Mouse (Mus musculus): ENCODE measurements at regions not wholly inside any gene's neighbourhood (a gene's known extent, or its start where the extent isn't known, plus 50 kb on each side); places are given as distances from the start of the nearest gene placed in this dataset.

- no peak for DNase-seq (ENCODE audit: low read depth, low spot score)
Measured at GRCm38 (mm10) chr17:7633382-7634290, 193.5 kb downstream of the Fndc1 start.

- DNase-seq (ENCODE audit: low read depth, low spot score) = no peak
Measured at GRCm38 (mm10) chr17:7625746-7626145, 201.4 kb downstream of the Fndc1 start.

GRCm38 (mm10) chr17:7623392-7623791 is 203.7 kb downstream of the Fndc1 start:
- DNase-seq (ENCODE audit: low read depth, low spot score) = no peak

- no peak for DNase-seq (ENCODE audit: low read depth, low spot score)
Measured at GRCm38 (mm10) chr17:7621262-7621661, 205.8 kb downstream of the Fndc1 start.

GRCm38 (mm10) chr17:7620166-7620565 is 206.9 kb downstream of the Fndc1 start:
- no peak for DNase-seq (ENCODE audit: low read depth, low spot score)

- DNase-seq (ENCODE audit: low read depth, low spot score) = no peak
Measured at GRCm38 (mm10) chr17:7619641-7620040, 207.5 kb downstream of the Fndc1 start.

GRCm38 (mm10) chr17:7608046-7608445 is 219.1 kb downstream of the Fndc1 start:
- DNase-seq (ENCODE audit: low read depth, low spot score) = no peak

GRCm38 (mm10) chr17:7607431-7607830 is 219.7 kb downstream of the Fndc1 start:
- no peak for DNase-seq (ENCODE audit: low read depth, low spot score)

GRCm38 (mm10) chr17:7604813-7605504 is 219.7 kb upstream of the Unc93a2 start:
- no peak for DNase-seq (ENCODE audit: low read depth, low spot score)

GRCm38 (mm10) chr17:7604096-7604495 is 218.8 kb upstream of the Unc93a2 start:
- DNase-seq (ENCODE audit: low read depth, low spot score) = no peak

- no peak for DNase-seq (ENCODE audit: low read depth, low spot score)
Measured at GRCm38 (mm10) chr17:7600555-7600954, 215.3 kb upstream of the Unc93a2 start.

- no peak for DNase-seq (ENCODE audit: low read depth, low spot score)
Measured at GRCm38 (mm10) chr17:7597481-7597880, 212.2 kb upstream of the Unc93a2 start.

GRCm38 (mm10) chr17:7594801-7595200 is 209.5 kb upstream of the Unc93a2 start:
- DNase-seq (ENCODE audit: low read depth, low spot score) = no peak

GRCm38 (mm10) chr17:7592491-7592890 is 207.2 kb upstream of the Unc93a2 start:
- DNase-seq (ENCODE audit: low read depth, low spot score) = no peak

GRCm38 (mm10) chr17:7582866-7583398 is 197.7 kb upstream of the Unc93a2 start:
- peak; percentile 5 for DNase-seq (ENCODE audit: low read depth, low spot score)

- no peak for DNase-seq (ENCODE audit: low read depth, low spot score)
Measured at GRCm38 (mm10) chr17:7579031-7579430, 193.8 kb upstream of the Unc93a2 start.

GRCm38 (mm10) chr17:7578003-7578402 is 192.7 kb upstream of the Unc93a2 start:
- DNase-seq (ENCODE audit: low read depth, low spot score) = no peak

GRCm38 (mm10) chr17:7577227-7577626 is 192.0 kb upstream of the Unc93a2 start:
- DNase-seq (ENCODE audit: low read depth, low spot score) = no peak

- DNase-seq (ENCODE audit: low read depth, low spot score) = no peak
Measured at GRCm38 (mm10) chr17:7571481-7571880, 186.2 kb upstream of the Unc93a2 start.

GRCm38 (mm10) chr17:7568482-7568881 is 183.2 kb upstream of the Unc93a2 start:
- no peak for DNase-seq (ENCODE audit: low read depth, low spot score)

GRCm38 (mm10) chr17:7565771-7566170 is 180.5 kb upstream of the Unc93a2 start:
- no peak for DNase-seq (ENCODE audit: low read depth, low spot score)

- DNase-seq (ENCODE audit: low read depth, low spot score) = no peak
Measured at GRCm38 (mm10) chr17:7562940-7563339, 177.7 kb upstream of the Unc93a2 start.

- DNase-seq (ENCODE audit: low read depth, low spot score) = no peak
Measured at GRCm38 (mm10) chr17:7548456-7548855, 163.2 kb upstream of the Unc93a2 start.
